Mouse (Mus musculus) bone marrow, adult 2 months (tissue): ENCODE data around the gene Bgn.

ENCODE experiments used
- CTCF ChIP-seq: fragments of 200-500 bp; IDR thresholded peaks from 2 replicates; pipeline ENCODE4 v1.5.1; 2011; ENCODE audit warnings: low read length, control low read depth; ENCODE audit not compliant: control insufficient read depth, insufficient read depth
- POLR2A ChIP-seq: fragments of 200-500 bp; IDR thresholded peaks from 2 replicates; pipeline ENCODE4 v1.6.1; 2011; ENCODE audit warnings: low read depth, mild to moderate bottlenecking, control low read depth, low read length, borderline replicate concordance; ENCODE audit not compliant: control insufficient read depth

DNA sequence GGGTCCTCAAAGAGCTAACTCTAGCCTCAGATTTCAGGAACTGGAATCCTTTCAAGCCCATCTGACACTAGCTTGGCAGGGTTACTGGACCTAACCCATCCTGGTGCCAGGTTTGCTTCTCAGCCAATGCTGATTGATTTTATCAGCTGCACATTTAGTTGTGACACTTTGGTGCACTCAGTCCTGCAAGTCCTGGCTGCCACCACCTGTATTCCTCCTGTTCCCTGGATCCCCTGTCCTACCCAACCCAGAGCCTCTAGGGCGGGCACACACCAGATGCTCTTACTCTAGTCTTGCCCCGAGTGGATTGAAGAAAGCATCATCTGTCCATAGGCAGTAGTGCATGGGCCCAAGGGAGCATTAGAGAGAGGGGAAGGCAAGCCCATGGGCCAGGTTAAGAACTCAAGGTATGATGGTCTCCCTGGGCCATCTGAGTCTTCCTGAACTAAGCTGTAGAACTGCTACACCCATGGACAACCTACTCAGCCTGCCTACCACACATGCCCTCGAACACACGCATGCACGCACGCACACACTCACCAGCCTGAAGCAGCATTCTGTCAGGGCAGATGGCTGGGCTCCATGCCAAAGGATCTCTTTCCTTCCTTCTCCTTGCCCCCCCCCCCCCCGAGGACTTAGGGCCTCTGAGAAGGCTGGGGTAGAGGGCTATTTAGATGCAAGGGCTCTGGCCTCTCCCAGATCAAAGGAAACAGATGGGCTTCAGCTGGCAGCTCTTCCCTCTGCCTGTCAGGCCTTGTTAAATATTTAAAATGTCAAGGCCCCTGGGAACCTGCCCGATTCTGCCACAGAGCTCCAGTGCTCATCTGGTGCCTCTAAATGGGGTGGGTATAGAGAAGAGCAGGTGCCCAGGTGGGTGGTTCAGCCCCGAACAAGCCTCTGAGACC is 41.2 kb downstream of the Bgn start:
- TF ChIP-seq CTCF: no peak
- TF ChIP-seq POLR2A: no peak
